Mouse (Mus musculus) inflammation-experienced regulatory T-cells (primary cell): ENCODE results near the gene Acsf3. TPM values are rescaled to one million over a fixed set of nuclear protein-coding genes. Genes with fewer than 3 reads are reported as not detected.

ENCODE experiments used
- polyA plus RNA-seq, 2 experiments: library from polyadenylated mRNA; unstranded; fragments of 100-300 nt; shearing (Covaris generic); gene quantifications; one replicate each; pipeline ENCODE4 v1.2.1; 2017

Gene Acsf3
- polyA plus RNA-seq = 1 to 10 TPM; 6.7 to 8.0 TPM

GRCm38 (mm10) chr8:122775285-122776155, at the start of gene Acsf3:
TSS of gene Acsf3 (plus strand) at chr8:122775486.

GRCm38 (mm10) chr8:122847829-122848561, 72.7 kb downstream of the Acsf3 start, which contains the start of gene Cdh15:
TSS of gene Cdh15 (plus strand) at chr8:122847966.

Other genes starting within 250 kb of the Acsf3 start
- 10 to 100 TPM; 19.2 to 23.6 TPM for gene Piezo1, start 224.2 kb upstream of the Acsf3 start, polyA plus RNA-seq
- gene Cdt1, start 207.5 kb upstream of the Acsf3 start, polyA plus RNA-seq = 10 to 100 TPM; 18.5 to 27.4 TPM
- gene Aprt, start 198.6 kb upstream of the Acsf3 start, polyA plus RNA-seq = 100 to 1,000 TPM; 163 to 203 TPM
- gene Galns, start 164.0 kb upstream of the Acsf3 start, polyA plus RNA-seq = 10 to 100 TPM; 12.3 to 15.3 TPM
- gene Trappc2l, start 163.8 kb upstream of the Acsf3 start, polyA plus RNA-seq = 10 to 100 TPM; 46.9 to 49.5 TPM
- not detected for gene Pabpn1l, start 152.7 kb upstream of the Acsf3 start, polyA plus RNA-seq
- 1 to 10 TPM in 1 of 2 experiments, under 1 TPM in 1; 0.46 to 3.1 TPM for gene Cbfa2t3, start 76.4 kb upstream of the Acsf3 start, polyA plus RNA-seq
- gene Cdh15, start 72.5 kb downstream of the Acsf3 start, polyA plus RNA-seq = not detected